Mouse (Mus musculus) MN1 (cell line): ENCODE measurements around the gene Olfr1441.

Experiments
- DNase-seq: peaks from one replicate; pipeline ENCODE4 v3.0.0-alpha.2; 2016; ENCODE audit warnings: low spot score

Olfr1441 gene

DNA sequence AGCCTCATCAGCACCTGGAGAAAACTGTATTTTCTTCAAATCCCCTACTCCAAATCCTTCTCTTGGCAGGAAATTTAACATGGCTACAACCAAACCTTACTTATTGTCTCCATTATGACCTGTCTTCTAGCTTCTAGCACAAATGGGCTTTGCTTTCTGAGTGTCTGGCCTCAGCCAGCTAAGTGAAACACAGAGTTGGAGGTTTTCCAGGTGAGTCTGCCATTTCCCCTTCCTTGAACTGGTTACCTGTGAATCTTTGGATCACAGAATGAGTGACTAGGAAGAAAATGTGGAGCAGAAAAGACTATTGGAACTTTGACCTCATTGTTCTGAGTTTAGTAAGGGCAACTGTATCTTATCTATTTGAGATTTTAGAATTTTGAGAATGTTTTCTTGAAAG, at the start of gene Olfr1441:
Olfr1441 (plus strand) TSS at position 73 of the 400 bp plus-strand sequence.
- no peak for DNase-seq

- DNase-seq, result no peak
These were observed 44.2 kb upstream of the Olfr1441 start for GRCm38 (mm10) chr19:12373004-12373403.

DNA sequence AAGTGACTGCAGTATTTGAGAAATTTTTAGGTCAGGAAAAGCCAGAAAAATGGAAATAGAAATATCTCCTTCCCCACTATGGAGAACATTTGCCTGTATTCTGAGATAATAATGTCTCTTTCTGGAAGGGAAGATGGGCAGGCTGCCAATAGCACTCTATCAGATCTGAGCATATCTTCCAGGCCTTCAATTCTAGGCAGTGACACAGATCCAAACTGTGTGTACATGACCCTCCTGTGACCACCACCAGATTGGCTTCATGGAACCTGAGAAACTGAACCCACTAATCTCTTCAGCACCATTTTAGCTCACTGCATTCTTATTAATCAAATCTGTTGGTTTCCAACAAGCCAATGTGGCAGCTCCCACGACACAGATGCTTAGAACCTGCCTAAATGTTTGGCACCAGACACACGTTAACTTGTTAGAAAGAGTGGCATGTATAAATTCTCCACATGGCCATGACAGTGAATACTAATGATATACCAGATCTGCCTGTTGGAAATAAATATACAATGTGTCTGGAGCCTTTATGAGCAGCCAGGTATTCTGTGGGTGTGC, 42.7 kb upstream of the Olfr1441 start:
- no peak for DNase-seq

- no peak for DNase-seq
These were observed 30.3 kb upstream of the Olfr1441 start, which contains the start of gene Olfr1440 for GRCm38 (mm10) chr19:12386979-12387378. Gene Olfr1440, plus strand, starts transcription at chr19:12387279.

- DNase-seq, result no peak
These were observed 3.5 kb upstream of the Olfr1441 start for GRCm38 (mm10) chr19:12413737-12414136.

DNA sequence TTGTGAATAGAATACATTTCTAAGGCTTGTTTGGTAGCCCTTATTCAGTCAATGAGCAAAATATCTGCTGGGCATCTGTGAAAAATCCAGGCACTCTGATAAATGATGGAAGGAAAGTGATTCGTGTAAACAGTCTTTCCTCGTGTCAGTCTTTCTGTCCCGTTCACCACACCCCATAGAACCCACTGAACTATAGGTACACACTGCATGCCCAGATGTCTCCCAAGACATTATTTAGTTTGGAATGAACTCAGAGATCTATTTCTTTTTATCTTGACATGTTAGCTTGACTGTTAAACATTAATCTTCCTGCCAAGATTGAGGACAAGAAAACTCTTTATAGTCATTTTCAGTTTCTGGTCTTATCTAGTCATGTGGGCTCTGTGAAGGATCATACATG, 1.1 kb downstream of the Olfr1441 start:
- DNase-seq, result no peak

DNA sequence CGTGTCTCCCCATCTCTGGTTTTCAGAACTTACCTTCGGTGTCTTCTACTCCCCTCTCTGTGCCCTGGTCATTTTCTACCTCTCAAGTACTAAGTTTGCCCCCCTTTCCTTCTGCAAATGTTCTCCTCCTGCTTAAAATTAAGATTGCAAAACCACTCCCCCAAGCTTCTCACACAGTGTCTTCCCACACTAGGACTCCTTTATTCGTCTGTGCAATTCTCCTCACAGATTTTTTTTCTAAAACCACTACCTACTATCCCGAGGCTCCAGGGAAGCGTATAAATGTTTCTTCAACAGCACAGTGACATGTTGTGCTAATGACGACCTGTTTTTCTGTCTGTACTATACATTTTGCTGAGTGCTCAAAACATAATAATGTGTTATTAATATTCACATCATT, 3.3 kb downstream of the Olfr1441 start:
- DNase-seq, result no peak

GRCm38 (mm10) chr19:12421680-12422079, 4.4 kb downstream of the Olfr1441 start:
- no peak for DNase-seq

GRCm38 (mm10) chr19:12427101-12427500, 9.9 kb downstream of the Olfr1441 start:
- DNase-seq, result no peak

GRCm38 (mm10) chr19:12427605-12428004, 10.4 kb downstream of the Olfr1441 start, which contains the start of gene Pfpl:
Gene Pfpl, plus strand, starts transcription at chr19:12427905.
- DNase-seq, result no peak

DNA sequence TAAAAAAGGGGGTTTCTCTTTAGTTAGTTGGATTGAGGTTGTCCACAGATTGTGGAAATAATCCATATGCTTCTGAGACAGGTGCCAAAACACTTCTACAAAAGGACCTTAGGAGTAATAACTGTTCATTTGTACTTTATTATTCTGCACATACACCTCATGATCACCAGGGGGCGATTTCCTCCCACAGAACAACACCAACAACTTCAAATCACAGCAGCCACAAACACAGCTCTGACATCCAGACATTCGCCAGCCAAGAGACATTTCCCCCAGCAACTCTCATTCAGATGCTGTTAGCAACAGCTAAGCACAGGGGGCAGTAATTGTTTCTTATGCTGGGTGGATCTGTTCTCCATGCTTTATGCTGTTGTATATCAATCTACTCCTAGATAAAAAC, 15.8 kb downstream of the Olfr1441 start:
- peak; percentile 41 for DNase-seq

DNA sequence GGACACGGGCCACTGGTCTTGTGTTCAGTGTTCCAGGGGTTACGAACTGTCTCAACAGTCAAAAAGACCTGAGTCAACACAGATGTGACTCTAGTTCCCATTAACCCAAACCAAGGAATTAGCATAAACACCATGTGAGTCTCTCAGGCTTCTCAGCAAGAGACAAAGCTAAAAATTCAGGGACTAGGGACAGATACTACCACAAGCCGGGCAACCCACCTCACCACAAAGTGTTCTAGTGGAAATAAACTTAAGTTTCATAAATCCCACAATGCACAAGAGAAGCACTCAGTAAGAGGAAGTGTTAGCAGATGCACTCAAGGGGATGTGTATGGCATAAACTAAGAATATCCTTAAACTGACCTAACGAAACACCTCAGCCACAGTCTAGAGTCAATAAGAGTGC, 17.8 kb downstream of the Olfr1441 start:
- no peak for DNase-seq

GRCm38 (mm10) chr19:12435750-12436524, 18.7 kb downstream of the Olfr1441 start:
- no peak for DNase-seq

DNA sequence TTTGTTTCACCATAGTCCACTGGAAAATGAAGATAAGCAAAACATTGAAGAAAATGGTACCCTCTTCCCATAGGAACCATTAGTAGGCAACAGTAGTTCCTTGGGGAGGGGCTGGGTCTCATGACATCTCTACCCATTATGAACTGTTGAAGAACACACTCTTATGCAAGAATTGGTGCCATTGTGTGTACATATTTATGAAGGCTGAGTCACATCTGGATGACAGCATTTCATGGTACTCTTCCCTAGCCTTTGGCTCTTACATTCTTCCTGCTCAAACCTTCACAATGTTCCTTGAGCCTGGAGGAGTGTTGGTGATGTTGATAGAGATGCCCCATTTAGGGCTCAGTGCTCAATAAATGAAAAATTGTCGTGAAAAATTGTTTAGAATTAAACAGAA, 22.3 kb downstream of the Olfr1441 start:
- no peak for DNase-seq

- no peak for DNase-seq
These were observed 23.0 kb downstream of the Olfr1441 start for GRCm38 (mm10) chr19:12440103-12440725.

DNA sequence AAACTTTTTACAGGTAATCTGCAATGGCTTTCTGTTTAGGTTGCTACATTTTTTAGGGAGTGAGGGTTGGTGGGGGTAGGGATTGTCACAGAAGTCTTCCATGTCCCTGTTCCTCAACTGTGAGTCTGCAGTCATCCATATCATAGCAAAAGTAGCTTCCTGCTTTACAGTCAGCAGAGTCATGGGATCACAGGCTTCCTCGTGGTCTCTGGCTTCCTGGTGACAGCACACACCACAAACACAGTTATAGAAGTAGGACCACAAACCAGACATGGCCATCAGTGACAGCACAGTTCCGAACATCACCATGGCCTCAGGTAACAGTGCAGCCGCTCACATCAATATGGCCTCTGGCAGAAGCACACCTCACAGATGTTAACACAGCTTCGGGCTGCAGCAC, 25.3 kb downstream of the Olfr1441 start:
- DNase-seq, result no peak

GRCm38 (mm10) chr19:12445014-12445413, 27.8 kb downstream of the Olfr1441 start:
- no peak for DNase-seq

GRCm38 (mm10) chr19:12457401-12458066, 40.3 kb downstream of the Olfr1441 start:
- DNase-seq, result no peak

- no peak for DNase-seq
These were observed 42.3 kb downstream of the Olfr1441 start for GRCm38 (mm10) chr19:12459516-12459915.

- DNase-seq, result no peak
These were observed 43.3 kb downstream of the Olfr1441 start, which contains the start of gene Mpeg1 for GRCm38 (mm10) chr19:12460282-12461249. Gene Mpeg1, plus strand, starts transcription at chr19:12460779.
